Mouse (Mus musculus) erythroblast, embryonic 14.5 days (primary cell): Measurements from ENCODE around the gene Itgb6. TPM values are rescaled to one million over a fixed set of nuclear protein-coding genes. Genes with fewer than 3 reads are reported as not detected.

Experiments
- H3K27me3 ChIP-seq: 2 replicates; pipeline ENCODE4 v1.6.1; 2012; ENCODE audit warnings: inconsistent platforms; ENCODE audit not compliant: control insufficient read depth
- H3K36me3 ChIP-seq: 2 replicates; pipeline ENCODE4 v1.6.1; 2012; ENCODE audit warnings: mild to moderate bottlenecking, inconsistent platforms; ENCODE audit not compliant: control insufficient read depth
- H3K4me1 ChIP-seq: 2 replicates; pipeline ENCODE4 v1.6.1; 2012; ENCODE audit warnings: inconsistent platforms; ENCODE audit not compliant: control insufficient read depth
- H3K4me3 ChIP-seq: replicated peaks from 2 replicates; pipeline ENCODE3; 2012; ENCODE audit warnings: moderate library complexity, mild to moderate bottlenecking, inconsistent platforms
- H3K9me3 ChIP-seq: 2 replicates; pipeline ENCODE4 v1.6.1; 2012; ENCODE audit warnings: low read length, inconsistent platforms, mixed read lengths; ENCODE audit not compliant: control insufficient read depth
- GATA1 ChIP-seq: IDR thresholded peaks from 2 replicates; pipeline ENCODE4 v1.6.1; 2012; ENCODE audit warnings: low read length, inconsistent platforms, mixed read lengths
- TAL1 ChIP-seq: IDR thresholded peaks from 3 replicates; pipeline ENCODE4 v1.6.1; 2012; ENCODE audit warnings: low read length, inconsistent platforms, mixed read lengths
- polyA plus RNA-seq: library from polyadenylated mRNA; stranded (reverse); fragments of >175 nt; gene quantifications from 2 replicates; pipeline ENCODE4 v1.2.3, GENCODE M21; 2012

Gene Itgb6
- not detected in 2 replicates for polyA plus RNA-seq

- no peaks in the 10 kb centered on the region for H3K4me1 ChIP-seq
- no peaks in the 10 kb centered on the region for H3K9me3 ChIP-seq
- H3K4me3 ChIP-seq: no peak within 1 kb of the TSS
- TF ChIP-seq GATA1 (no peak), TAL1 (no peak)
- H3K36me3 ChIP-seq: no peaks in the 10 kb centered on the region
- H3K27me3 ChIP-seq: no peaks in the 10 kb centered on the region
These were observed at the start of gene Itgb6 for GRCm38 (mm10) chr2:60722514-60722913. Itgb6 (minus strand) TSS chr2:60722643.

DNA sequence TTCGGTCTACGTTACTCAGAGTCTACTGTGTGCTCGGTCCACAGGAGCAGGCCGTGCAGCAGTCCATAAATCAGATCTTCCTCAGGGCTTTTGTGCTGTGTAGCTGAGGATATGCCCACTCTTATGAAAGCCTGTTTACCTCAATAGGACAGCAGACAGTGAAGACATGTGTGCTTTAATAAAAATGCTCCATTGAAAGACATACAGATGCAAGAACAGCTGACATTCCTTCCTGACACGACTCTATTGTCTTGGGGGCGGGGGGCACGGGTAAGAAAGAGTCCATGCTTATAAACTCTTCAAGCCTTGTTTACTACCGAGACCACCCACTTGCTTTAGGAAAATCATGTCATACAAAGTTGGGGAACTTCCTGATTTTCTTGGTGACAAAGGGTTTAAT, 44.0 kb upstream of the Itgb6 start:
- Histone ChIP-seq H3K36me3 (peaks cover 45% of the 10 kb centered on the region), H3K9me3 (no peaks in the 10 kb centered on the region; the same call in 1 of the 2 replicates), H3K4me3 (no peak overlapping the region), H3K4me1 (no peaks in the 10 kb centered on the region), H3K27me3 (no peaks in the 10 kb centered on the region)
- TF ChIP-seq GATA1 (no peak), TAL1 (no peak)

- H3K4me1 ChIP-seq: no peaks in the 10 kb centered on the region
- no peak overlapping the region for H3K4me3 ChIP-seq
- no peaks in the 10 kb centered on the region for H3K27me3 ChIP-seq
- no peaks in the 10 kb centered on the region for H3K9me3 ChIP-seq
- no peak for TF ChIP-seq TAL1
- TF ChIP-seq GATA1: no peak
- H3K36me3 ChIP-seq: peaks cover 19% of the 10 kb centered on the region
These were observed 33.8 kb upstream of the Itgb6 start for GRCm38 (mm10) chr2:60756218-60756617.

- Histone ChIP-seq H3K36me3 (peaks cover 18% of the 10 kb centered on the region), H3K9me3 (no peaks in the 10 kb centered on the region), H3K4me1 (no peaks in the 10 kb centered on the region), H3K27me3 (no peaks in the 10 kb centered on the region), H3K4me3 (no peak overlapping the region)
- no peak for TF ChIP-seq TAL1
- TF ChIP-seq GATA1: no peak
These were observed 32.7 kb upstream of the Itgb6 start for GRCm38 (mm10) chr2:60755101-60755500.

DNA sequence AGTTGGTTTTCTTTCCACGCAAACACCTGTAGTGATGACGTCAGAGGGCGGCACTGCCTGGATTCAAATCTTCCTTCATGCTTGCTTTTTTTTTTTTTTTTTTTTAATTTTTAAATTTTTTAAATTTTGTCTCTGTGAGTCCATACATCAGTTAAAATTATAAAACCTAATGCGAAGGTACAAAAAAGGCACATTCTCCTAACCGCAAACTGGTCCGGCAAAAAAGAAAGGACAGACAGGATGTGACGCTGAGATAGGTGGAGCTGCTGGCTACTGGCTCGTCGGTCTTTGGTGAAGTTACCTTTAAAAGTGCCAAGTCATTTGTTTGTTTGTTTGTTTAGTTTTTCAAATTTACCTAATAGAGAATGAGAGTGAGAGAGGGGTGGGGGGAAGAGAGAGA, 28.8 kb upstream of the Itgb6 start:
- H3K27me3 ChIP-seq: no peaks in the 10 kb centered on the region
- no peak overlapping the region for H3K4me3 ChIP-seq
- H3K9me3 ChIP-seq: no peaks in the 10 kb centered on the region
- no peaks in the 10 kb centered on the region for H3K4me1 ChIP-seq
- no peak for TF ChIP-seq GATA1
- TF ChIP-seq TAL1: no peak
- peaks cover 17% of the 10 kb centered on the region for H3K36me3 ChIP-seq

GRCm38 (mm10) chr2:60750591-60750990, 28.1 kb upstream of the Itgb6 start:
- H3K9me3 ChIP-seq: no peaks in the 10 kb centered on the region
- peaks cover 10% of the 10 kb centered on the region for H3K36me3 ChIP-seq
- H3K27me3 ChIP-seq: no peaks in the 10 kb centered on the region
- TF ChIP-seq TAL1 (no peak), GATA1 (no peak)
- H3K4me3 ChIP-seq: no peak overlapping the region
- H3K4me1 ChIP-seq: no peaks in the 10 kb centered on the region

DNA sequence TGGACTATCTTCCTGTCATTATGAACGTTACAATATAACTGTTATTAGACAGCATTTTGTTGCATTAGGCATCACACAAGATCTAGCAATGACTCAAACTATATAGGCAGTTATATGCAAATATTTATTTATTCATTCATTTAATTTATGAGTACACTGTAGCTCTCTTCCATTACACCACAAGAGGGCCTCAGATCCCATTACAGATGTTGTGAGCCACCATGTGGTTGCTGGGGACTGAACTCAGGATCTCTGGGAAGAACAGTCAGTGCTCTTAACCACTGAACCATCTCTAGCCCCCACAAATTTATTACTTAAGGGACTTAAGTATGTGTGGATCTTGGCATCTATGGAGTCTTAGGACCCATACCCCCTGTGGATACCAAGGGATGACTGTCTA, 26.1 kb upstream of the Itgb6 start:
- Histone ChIP-seq H3K36me3 (peaks cover 3% of the 10 kb centered on the region; the same call in 1 of the 2 replicates), H3K9me3 (no peaks in the 10 kb centered on the region), H3K4me3 (no peak overlapping the region), H3K27me3 (no peaks in the 10 kb centered on the region), H3K4me1 (no peaks in the 10 kb centered on the region)
- no peak for TF ChIP-seq TAL1
- TF ChIP-seq GATA1: no peak

DNA sequence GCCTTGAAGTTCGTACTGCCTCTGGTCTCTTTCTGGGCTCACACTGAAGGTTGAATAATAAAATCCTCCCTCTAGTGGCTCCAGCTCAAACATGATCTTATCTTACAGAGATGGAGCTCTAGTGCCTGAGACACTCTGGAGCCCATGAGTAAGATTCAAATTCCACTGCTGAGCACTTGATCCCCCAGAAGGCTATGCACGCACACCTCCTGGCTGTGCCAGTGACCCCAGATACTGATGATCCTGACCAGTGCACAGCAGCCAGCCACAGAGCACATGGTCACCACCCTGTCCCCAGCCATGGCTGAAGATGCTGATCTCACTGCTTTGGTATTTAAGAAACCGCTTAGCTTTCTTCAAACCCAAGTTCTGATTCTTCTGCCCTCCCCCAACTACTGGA, 25.1 kb upstream of the Itgb6 start:
- no peaks in the 10 kb centered on the region for H3K4me1 ChIP-seq
- no peak for TF ChIP-seq TAL1
- no peak for TF ChIP-seq GATA1
- no peaks in the 10 kb centered on the region for H3K9me3 ChIP-seq
- H3K27me3 ChIP-seq: no peaks in the 10 kb centered on the region
- H3K4me3 ChIP-seq: no peak overlapping the region
- peaks cover 3% of the 10 kb centered on the region; the same call in 1 of the 2 replicates for H3K36me3 ChIP-seq

DNA sequence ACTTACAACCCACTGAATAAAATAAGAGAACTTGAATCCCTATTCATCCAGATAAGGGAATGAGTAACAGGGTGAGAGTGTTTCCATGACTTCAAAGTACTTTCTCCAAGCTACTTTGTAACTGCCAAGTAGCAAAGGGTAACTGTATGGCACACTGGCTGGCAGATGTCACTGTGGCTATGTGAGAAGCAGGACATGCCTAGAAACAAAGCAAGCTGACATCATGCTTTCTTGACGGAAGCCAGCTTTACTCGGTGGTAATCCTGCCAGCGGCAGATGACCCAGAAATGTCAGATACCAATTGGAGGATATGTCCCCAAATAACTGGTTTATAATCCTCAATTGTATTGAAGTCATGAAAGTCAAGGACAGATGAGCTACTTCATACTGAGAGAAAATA, 22.2 kb upstream of the Itgb6 start:
- H3K9me3 ChIP-seq: no peaks in the 10 kb centered on the region
- H3K27me3 ChIP-seq: no peaks in the 10 kb centered on the region
- H3K36me3 ChIP-seq: peaks cover 3% of the 10 kb centered on the region; the same call in 1 of the 2 replicates
- H3K4me3 ChIP-seq: no peak overlapping the region
- H3K4me1 ChIP-seq: no peaks in the 10 kb centered on the region
- no peak for TF ChIP-seq GATA1
- TF ChIP-seq TAL1: no peak
